Mouse (Mus musculus) MEL (cell line): ENCODE measurements around the gene Lrrc30. TPM values are rescaled to one million over a fixed set of nuclear protein-coding genes. Genes with fewer than 3 reads are reported as not detected.

Experiments
- DNase-seq: peaks from one replicate; pipeline ENCODE4 v3.0.0; 2011; ENCODE audit warnings: low read depth, low spot score
- H3K27ac ChIP-seq: 2 replicates; pipeline ENCODE4 v1.5.1; 2012; ENCODE audit warnings: low read depth, mild to moderate bottlenecking, control low read depth, low read length, moderate library complexity; ENCODE audit not compliant: control insufficient read depth
- H3K27me3 ChIP-seq, 2 experiments: fragments of 150-350 bp in 1 of 2; sonication (generic) in 1 of 2; 2 replicates each; pipeline ENCODE4 v1.6.1; 2012; ENCODE audit warnings: low read length in 2 of 2, mild to moderate bottlenecking in 2 of 2, improper control_type of control experiment in 1 of 2, moderate library complexity in 1 of 2; ENCODE audit not compliant: insufficient read depth in 2 of 2, control insufficient read depth in 1 of 2
- H3K36me3 ChIP-seq, 2 experiments: 2 replicates each; pipeline ENCODE4 v1.6.1; 2012 to 2014; ENCODE audit warnings: low read length in 2 of 2, improper control_type of control experiment in 1 of 2, inconsistent platforms in 1 of 2, mild to moderate bottlenecking in 1 of 2; ENCODE audit not compliant: insufficient read depth in 2 of 2, control insufficient read depth in 1 of 2
- H3K4me1 ChIP-seq, 2 experiments: fragments of 150-350 bp in 1 of 2; sonication (generic) in 1 of 2; 2 replicates each; pipeline ENCODE4 v1.6.1; 2012; ENCODE audit warnings: low read length in 2 of 2, improper control_type of control experiment in 1 of 2, mild to moderate bottlenecking in 1 of 2; ENCODE audit not compliant: insufficient read depth in 2 of 2, control insufficient read depth in 1 of 2
- H3K4me3 ChIP-seq, 2 experiments: fragments of 150-350 bp in 1 of 2; sonication (generic) in 1 of 2; 2 replicates each; pipeline ENCODE4 v1.5.1; 2012; ENCODE audit warnings: low read depth in 2 of 2, low read length in 2 of 2, mild to moderate bottlenecking in 2 of 2, moderate library complexity in 2 of 2, control low read depth in 1 of 2, improper control_type of control experiment in 1 of 2; ENCODE audit not compliant: control insufficient read depth in 1 of 2, insufficient read depth in 1 of 2
- H3K79me2 ChIP-seq: 2 replicates; pipeline ENCODE4 v1.6.1; 2012; ENCODE audit warnings: mild to moderate bottlenecking, low read length, moderate library complexity; ENCODE audit not compliant: control insufficient read depth, poor library complexity, insufficient read depth
- H3K9ac ChIP-seq: 2 replicates; pipeline ENCODE4 v1.6.1; 2012; ENCODE audit warnings: low read depth, mild to moderate bottlenecking, control low read depth, low read length, moderate library complexity; ENCODE audit not compliant: control insufficient read depth, poor library complexity, severe bottlenecking
- H3K9me3 ChIP-seq: fragments of 150-350 bp; sonication (generic); replicated peaks from 2 replicates; pipeline ENCODE4 v1.6.1; 2012; ENCODE audit warnings: mild to moderate bottlenecking, low read length, improper control_type of control experiment, moderate library complexity; ENCODE audit not compliant: insufficient read depth
- BHLHE40 ChIP-seq: IDR thresholded peaks from 2 replicates; pipeline ENCODE4 v1.6.1; 2012; ENCODE audit warnings: low read depth, mild to moderate bottlenecking, inconsistent platforms, low read length, improper control_type of control experiment, borderline replicate concordance
- CHD2 ChIP-seq: IDR thresholded peaks from 2 replicates; pipeline ENCODE4 v1.6.1; 2011; ENCODE audit warnings: low read length, improper control_type of control experiment
- CTCF ChIP-seq, 3 experiments: IDR thresholded peaks in 2 of 3; conservative IDR thresholded peaks in 1 of 3; 2 replicates each; pipeline ENCODE4 v1.5.1; 2011 to 2012; ENCODE audit warnings: low read length in 3 of 3, low read depth in 2 of 3, mild to moderate bottlenecking in 2 of 3, improper control_type of control experiment in 1 of 3, inconsistent platforms in 1 of 3, mixed read lengths in 1 of 3, moderate library complexity in 1 of 3; ENCODE audit not compliant: control insufficient read depth in 1 of 3, insufficient read depth in 1 of 3, poor library complexity in 1 of 3, severe bottlenecking in 1 of 3
- ELF1 ChIP-seq: IDR thresholded peaks from 2 replicates; pipeline ENCODE4 v1.6.1; 2014; ENCODE audit warnings: low read depth, mild to moderate bottlenecking, inconsistent platforms, low read length, improper control_type of control experiment, moderate library complexity
- EP300 ChIP-seq, 2 experiments: IDR thresholded peaks; 2 replicates each; pipeline ENCODE4 v1.6.1; 2011; ENCODE audit warnings: improper control_type of control experiment in 2 of 2, low read length in 2 of 2, low read depth in 1 of 2, mild to moderate bottlenecking in 1 of 2
- ETS1 ChIP-seq: IDR thresholded peaks from 2 replicates; pipeline ENCODE4 v1.6.1; 2012; ENCODE audit warnings: low read depth, mild to moderate bottlenecking, inconsistent platforms, low read length, improper control_type of control experiment, moderate library complexity
- GABPA ChIP-seq: IDR thresholded peaks from 2 replicates; pipeline ENCODE4 v1.6.1; 2012; ENCODE audit warnings: low read depth, mild to moderate bottlenecking, inconsistent platforms, low read length, improper control_type of control experiment, moderate library complexity
- GATA1 ChIP-seq: IDR thresholded peaks from 2 replicates; pipeline ENCODE4 v1.6.1; 2011; ENCODE audit warnings: low read depth, low read length, improper control_type of control experiment
- HCFC1 ChIP-seq: IDR thresholded peaks from 2 replicates; pipeline ENCODE4 v1.6.1; 2012; ENCODE audit warnings: low read depth, mild to moderate bottlenecking, inconsistent platforms, low read length, improper control_type of control experiment, moderate library complexity
- KAT2A ChIP-seq: conservative IDR thresholded peaks from 2 replicates; pipeline ENCODE4 v1.6.1; 2012; ENCODE audit warnings: low read depth, low read length, improper control_type of control experiment, inconsistent platforms
- MAZ ChIP-seq: IDR thresholded peaks from 2 replicates; pipeline ENCODE4 v1.6.1; 2012; ENCODE audit warnings: low read depth, mild to moderate bottlenecking, inconsistent platforms, low read length, improper control_type of control experiment
- MYB ChIP-seq: IDR thresholded peaks from 2 replicates; pipeline ENCODE4 v1.6.1; 2011; ENCODE audit warnings: mild to moderate bottlenecking, low read depth, low read length, improper control_type of control experiment
- NELFE ChIP-seq: IDR thresholded peaks from 2 replicates; pipeline ENCODE4 v1.6.1; 2011; ENCODE audit warnings: low read depth, low read length, improper control_type of control experiment
- POLR2A ChIP-seq, 2 experiments: IDR thresholded peaks; 2 replicates each; pipeline ENCODE4 v1.6.1; 2011 to 2012; ENCODE audit warnings: low read length in 2 of 2, mild to moderate bottlenecking in 2 of 2, control low read depth in 1 of 2, improper control_type of control experiment in 1 of 2, low read depth in 1 of 2, moderate library complexity in 1 of 2; ENCODE audit not compliant: control insufficient read depth in 1 of 2, insufficient read depth in 1 of 2, poor library complexity in 1 of 2
- POLR2AphosphoS2 ChIP-seq: IDR thresholded peaks from 2 replicates; pipeline ENCODE4 v1.6.1; 2011; ENCODE audit warnings: low read length, improper control_type of control experiment
- RAD21 ChIP-seq: IDR thresholded peaks from 2 replicates; pipeline ENCODE4 v1.6.1; 2011; ENCODE audit warnings: mild to moderate bottlenecking, low read depth, low read length, improper control_type of control experiment
- SIN3A ChIP-seq: IDR thresholded peaks from 2 replicates; pipeline ENCODE4 v1.6.1; 2012; ENCODE audit warnings: low read length, improper control_type of control experiment, inconsistent platforms
- SMC3 ChIP-seq: IDR thresholded peaks from 2 replicates; pipeline ENCODE4 v1.6.1; 2011; ENCODE audit warnings: low read depth, low read length, improper control_type of control experiment
- TAL1 ChIP-seq: IDR thresholded peaks from 2 replicates; pipeline ENCODE4 v1.6.1; 2012; ENCODE audit warnings: mild to moderate bottlenecking, inconsistent platforms, low read length, moderate library complexity, mixed read lengths
- TCF12 ChIP-seq: IDR thresholded peaks from 2 replicates; pipeline ENCODE4 v1.6.1; 2014; ENCODE audit warnings: low read depth, mild to moderate bottlenecking, inconsistent platforms, low read length, improper control_type of control experiment, moderate library complexity
- UBTF ChIP-seq: IDR thresholded peaks from 2 replicates; pipeline ENCODE4 v1.6.1; 2012; ENCODE audit warnings: low read depth, mild to moderate bottlenecking, inconsistent platforms, low read length, improper control_type of control experiment, moderate library complexity, borderline replicate concordance; ENCODE audit not compliant: insufficient read depth
- polyA plus RNA-seq, 2 experiments: library from polyadenylated mRNA; stranded (reverse) in 1 of 2; unstranded in 1 of 2; fragments of >175 nt in 1 of 2; fragments of >200 nt in 1 of 2; gene quantifications; 2 replicates each; pipeline versions ENCODE4 v1.2.1 to v1.2.4; 2012; ENCODE audit warnings: low replicate concordance in 2 of 2, low read depth in 1 of 2; ENCODE audit not compliant: insufficient read length in 2 of 2, insufficient read depth in 1 of 2, missing spikeins in 1 of 2
- total RNA-seq: library from RNA; depleted of rRNA; stranded (reverse); fragments of 300-350 nt; gene quantifications from 2 replicates; pipeline ENCODE4 v1.2.3, GENCODE M21; 2012

Lrrc30 gene
- total and polyA plus RNA-seq, 3 experiments: not detected

- Histone ChIP-seq H3K4me3 (no peak overlapping the region), H3K27ac (no peak overlapping the region), H3K9me3 (no peaks in the 10 kb centered on the region), H3K79me2 (no peaks in the 10 kb centered on the region), H3K9ac (no peak overlapping the region), H3K27me3 (no peaks in the 10 kb centered on the region), H3K36me3 (no peaks in the 10 kb centered on the region), H3K4me1 (no peaks in the 10 kb centered on the region)
- no peak for DNase-seq
- no peak for TF ChIP-seq ELF1
- no peak for TF ChIP-seq EP300 (IDR thresholded peaks at IDR 0.05; ENCODE audit: low read depth in 1 of 2, low read length in 2 of 2)
- TF ChIP-seq SIN3A: no peak
- TF ChIP-seq GABPA: no peak
- TF ChIP-seq SMC3: no peak
- no peak for TF ChIP-seq TAL1
- TF ChIP-seq RAD21: no peak
- no peak for TF ChIP-seq MAZ
- TF ChIP-seq ETS1: no peak
- TF ChIP-seq TCF12: no peak
- no peak for TF ChIP-seq CTCF (IDR thresholded peaks at IDR 0.05 in 2 of 3, conservative IDR thresholded peaks at IDR 0.05 in 1 of 3; ENCODE audit: control insufficient read depth in 1 of 3, insufficient read depth in 1 of 3, low read depth in 2 of 3, low read length in 3 of 3, poor library complexity in 1 of 3, severe bottlenecking in 1 of 3)
- no peak for TF ChIP-seq GATA1
- no peak for TF ChIP-seq POLR2A (IDR thresholded peaks at IDR 0.05; ENCODE audit: control insufficient read depth in 1 of 2, insufficient read depth in 1 of 2, low read depth in 1 of 2, low read length in 2 of 2, poor library complexity in 1 of 2)
- TF ChIP-seq CHD2: no peak
- TF ChIP-seq MYB: no peak
- no peak for TF ChIP-seq UBTF
- TF ChIP-seq KAT2A: no peak
- TF ChIP-seq POLR2AphosphoS2: no peak
- no peak for TF ChIP-seq NELFE
- TF ChIP-seq HCFC1: no peak
Measured at GRCm38 (mm10) chr17:67602556-67602955, 30.0 kb downstream of the Lrrc30 start.

- H3K27ac ChIP-seq: no peak overlapping the region
- peak; percentile 8 for DNase-seq
- no peak overlapping the region for H3K9ac ChIP-seq
- no peaks in the 10 kb centered on the region for H3K36me3 ChIP-seq
- no peaks in the 10 kb centered on the region for H3K4me1 ChIP-seq
- H3K27me3 ChIP-seq: no peaks in the 10 kb centered on the region
- no peak overlapping the region for H3K4me3 ChIP-seq
- H3K9me3 ChIP-seq: no peaks in the 10 kb centered on the region
- TF ChIP-seq KAT2A (no peak), CTCF (IDR thresholded peaks at IDR 0.05 in 2 of 3, conservative IDR thresholded peaks at IDR 0.05 in 1 of 3; ENCODE audit: control insufficient read depth in 1 of 3, insufficient read depth in 1 of 3, low read depth in 2 of 3, low read length in 3 of 3, poor library complexity in 1 of 3, severe bottlenecking in 1 of 3) (peak in 2 of 3 experiments; percentile 6 to 14; a peak in 1 of 6 replicates), RAD21 (peak; percentile 30), SMC3 (0 out of 2 replicates have a peak, but pooled peaks have one; percentile 19), BHLHE40 (no peak)
- no peaks in the 10 kb centered on the region for H3K79me2 ChIP-seq
Measured at GRCm38 (mm10) chr17:67584937-67585579, 47.5 kb downstream of the Lrrc30 start.
